Mouse (Mus musculus): ENCODE measurements at regions not wholly inside any gene's neighbourhood (a gene's known extent, or its start where the extent isn't known, plus 50 kb on each side); places are given as distances from the start of the nearest gene placed in this dataset.

DNA sequence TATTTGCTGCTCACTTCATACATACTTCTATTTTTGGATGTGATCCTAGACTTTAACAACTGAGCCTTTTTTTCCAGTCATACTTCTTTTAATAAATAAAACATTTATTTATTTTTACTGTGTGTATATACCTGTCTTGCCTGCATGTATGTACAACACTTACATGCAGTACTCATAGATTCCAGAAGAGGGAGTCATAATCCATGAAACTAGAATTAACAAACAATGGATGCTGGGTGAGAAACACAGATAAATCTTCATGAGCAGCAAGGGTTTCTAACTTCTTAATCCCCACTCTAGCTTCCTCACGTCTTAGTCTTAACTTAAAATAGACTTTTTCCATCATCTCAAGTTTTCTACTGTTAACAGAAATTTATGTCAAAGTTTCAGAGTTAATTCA lies 1253.7 kb upstream of the Nr2f1 start:
- DNase-seq (ENCODE audit: low read depth, low spot score): peak; percentile 57

DNA sequence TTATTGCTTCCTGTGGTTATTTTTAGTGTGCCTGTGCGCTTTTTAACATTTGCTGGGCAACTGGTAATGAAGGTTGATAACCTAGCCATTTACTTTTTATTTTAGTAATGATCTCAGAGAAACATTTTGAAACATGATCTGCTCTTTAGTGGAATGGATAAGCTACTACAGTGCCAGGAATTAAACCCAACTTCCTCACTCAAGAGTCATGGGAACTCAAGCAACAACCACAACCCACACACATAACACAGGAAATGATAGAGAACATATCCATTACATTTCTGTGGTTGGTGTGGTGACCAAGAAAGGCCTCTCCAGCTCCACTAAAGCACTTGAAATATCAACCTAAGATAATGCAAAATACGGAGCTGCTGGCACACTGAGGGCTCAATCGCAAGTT lies 1243.6 kb upstream of the Nr2f1 start:
- no peak for DNase-seq (ENCODE audit: low read depth, low spot score)

DNA sequence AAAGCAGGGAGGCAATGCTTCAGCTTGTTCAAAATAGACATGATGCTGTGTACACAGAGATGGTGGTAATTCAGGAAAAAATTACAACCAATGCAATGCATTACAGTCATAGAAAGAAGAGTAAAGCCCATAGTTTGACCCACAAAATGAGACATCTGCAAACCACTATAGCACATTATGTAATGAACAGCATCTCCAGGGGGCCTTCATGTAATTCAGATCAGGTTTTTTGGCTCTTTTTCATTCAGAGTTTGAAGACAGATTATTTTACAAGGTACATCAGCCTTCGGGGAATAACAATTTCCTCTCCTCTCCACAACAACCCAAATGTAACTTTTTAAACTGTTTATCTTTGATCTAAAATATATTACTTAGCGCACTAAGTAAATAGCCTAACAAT lies 1243.1 kb upstream of the Nr2f1 start:
- DNase-seq (ENCODE audit: low read depth, low spot score): no peak

DNA sequence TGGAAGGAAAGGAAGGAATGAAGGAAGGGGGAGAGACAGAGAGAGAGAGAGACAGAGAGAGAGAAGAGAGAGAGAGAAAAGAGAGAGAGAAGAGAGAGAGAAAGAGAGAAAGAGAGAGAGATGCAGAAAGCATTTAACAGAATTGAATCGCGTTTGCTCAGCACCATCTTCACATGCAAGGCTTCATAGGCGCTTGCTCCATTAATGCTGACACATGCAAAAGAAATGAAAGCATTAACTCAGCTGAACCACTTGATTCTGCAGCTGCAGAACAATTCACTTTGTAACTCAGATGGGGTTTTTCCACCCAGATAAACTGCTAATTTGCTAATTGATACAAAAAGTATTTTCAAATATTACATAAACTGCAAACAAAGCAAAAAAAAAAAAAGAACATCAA lies 1231.9 kb upstream of the Nr2f1 start:
- no peak for DNase-seq (ENCODE audit: low read depth, low spot score)

DNA sequence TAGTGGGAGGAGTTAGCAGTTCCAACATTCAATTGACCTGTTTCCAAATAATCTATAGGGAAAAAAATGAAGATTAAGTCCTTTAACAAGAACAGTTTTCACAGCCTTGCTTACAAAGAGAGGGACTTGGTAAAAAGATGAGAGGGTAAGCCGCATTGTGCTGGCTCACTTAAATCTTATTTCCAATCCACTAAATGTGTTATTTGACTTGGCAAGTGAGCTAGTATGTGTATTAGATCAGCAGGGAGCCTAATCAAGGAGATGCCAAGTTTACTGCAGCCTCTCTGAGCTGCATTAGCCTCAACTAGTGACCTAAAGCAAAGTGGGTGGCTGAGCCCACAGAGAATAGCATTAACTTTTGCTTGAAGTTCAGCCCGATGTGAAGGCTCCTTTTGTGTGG lies 1231.4 kb upstream of the Nr2f1 start:
- no peak for DNase-seq (ENCODE audit: low read depth, low spot score)

DNA sequence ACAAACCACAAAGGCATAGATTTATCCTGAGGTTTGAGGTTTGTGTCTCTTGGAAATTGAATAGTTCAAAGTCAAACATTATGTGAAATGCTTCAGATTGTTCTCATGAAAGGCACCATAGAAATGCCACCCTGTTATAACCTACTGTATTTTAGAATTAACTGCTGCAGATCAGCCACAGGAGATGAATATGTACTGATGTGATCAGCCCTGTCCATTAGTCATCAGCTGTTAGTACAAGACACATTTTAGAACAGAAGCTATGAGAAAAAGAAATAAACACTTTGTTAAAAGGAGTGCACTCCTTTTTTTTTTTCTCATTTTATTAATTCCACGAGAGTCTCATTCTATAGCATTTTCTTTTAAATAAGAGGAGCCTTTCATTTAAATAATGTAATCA lies 1231.0 kb upstream of the Nr2f1 start:
- no peak for DNase-seq (ENCODE audit: low read depth, low spot score)

DNA sequence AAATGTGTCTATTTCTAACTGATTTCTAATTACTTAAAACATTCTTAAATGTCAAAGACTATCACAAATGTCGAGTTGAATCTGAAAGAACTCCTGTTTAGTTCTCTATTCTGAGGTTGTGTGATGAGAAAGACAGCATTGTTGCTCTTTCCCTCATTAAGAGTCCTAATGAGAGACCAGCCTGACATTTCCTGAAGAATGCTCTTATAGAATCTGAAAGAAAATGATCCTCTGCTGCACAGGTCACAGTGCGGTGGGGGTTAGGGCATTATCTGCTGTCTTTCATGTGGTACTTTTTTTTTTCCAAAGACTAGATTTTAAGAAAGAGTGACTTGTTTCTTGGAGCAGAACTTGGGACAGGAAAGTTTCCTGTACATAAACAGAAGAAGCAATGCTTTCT lies 1218.3 kb upstream of the Nr2f1 start:
- no peak for DNase-seq (ENCODE audit: low read depth, low spot score)

DNA sequence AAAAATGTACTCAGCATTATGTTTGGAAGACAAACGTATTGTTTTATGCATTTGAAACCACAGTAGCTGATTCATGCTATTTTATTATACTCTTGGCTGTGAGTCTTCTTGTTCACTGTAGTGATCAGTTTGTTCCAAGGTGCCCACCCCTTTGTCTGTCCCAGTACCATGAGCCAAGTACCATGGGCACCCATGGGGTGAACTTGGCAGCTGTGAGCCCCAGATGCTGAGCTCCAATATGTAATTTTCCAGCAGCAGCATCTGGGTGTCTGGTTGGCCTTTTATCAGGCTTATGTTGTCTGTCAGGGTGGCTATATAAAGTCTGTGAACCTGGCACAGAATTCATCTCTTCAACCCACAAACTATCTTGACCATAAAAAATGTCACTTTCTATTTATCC lies 1200.5 kb upstream of the Nr2f1 start:
- no peak for DNase-seq (ENCODE audit: low read depth, low spot score)

DNA sequence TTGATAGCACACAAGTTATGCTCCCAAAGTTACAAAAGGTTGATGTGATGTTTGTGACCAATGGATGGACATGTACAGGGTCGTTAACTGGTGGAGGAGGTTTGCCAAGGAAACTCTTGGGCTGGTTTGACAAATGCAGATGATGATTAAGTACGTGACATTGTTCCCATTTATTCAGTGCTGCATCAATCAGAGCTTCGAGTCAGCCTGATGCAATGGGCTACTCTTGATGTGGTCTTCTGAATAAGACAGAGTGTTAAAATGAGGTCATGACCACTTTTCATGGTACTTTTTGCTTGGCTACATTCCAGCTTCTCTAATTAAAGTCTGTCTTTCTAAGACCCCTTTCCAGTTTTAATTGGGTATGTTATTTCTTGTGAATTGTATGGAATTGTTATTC lies 1194.4 kb upstream of the Nr2f1 start:
- no peak for DNase-seq (ENCODE audit: low read depth, low spot score)

DNA sequence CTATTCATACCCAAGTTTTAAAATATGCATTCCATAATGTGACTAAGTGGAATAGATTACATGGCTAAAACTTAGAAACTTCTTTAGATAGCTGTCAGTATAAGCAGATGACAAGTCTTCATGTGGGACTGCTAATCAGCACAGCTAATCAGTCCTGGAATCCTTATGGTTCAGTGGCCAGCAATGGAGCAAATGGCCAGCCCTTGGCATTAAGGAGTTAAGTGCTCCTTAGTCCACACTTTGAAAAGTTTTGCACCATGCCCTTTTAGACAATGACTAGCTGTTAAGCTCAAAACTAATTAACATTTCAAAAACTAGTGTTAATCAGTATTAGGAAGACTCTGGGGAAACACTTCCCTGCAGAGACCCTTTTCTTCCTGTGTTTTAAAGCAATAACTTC lies 1188.4 kb upstream of the Nr2f1 start:
- no peak for DNase-seq (ENCODE audit: low read depth, low spot score)

DNA sequence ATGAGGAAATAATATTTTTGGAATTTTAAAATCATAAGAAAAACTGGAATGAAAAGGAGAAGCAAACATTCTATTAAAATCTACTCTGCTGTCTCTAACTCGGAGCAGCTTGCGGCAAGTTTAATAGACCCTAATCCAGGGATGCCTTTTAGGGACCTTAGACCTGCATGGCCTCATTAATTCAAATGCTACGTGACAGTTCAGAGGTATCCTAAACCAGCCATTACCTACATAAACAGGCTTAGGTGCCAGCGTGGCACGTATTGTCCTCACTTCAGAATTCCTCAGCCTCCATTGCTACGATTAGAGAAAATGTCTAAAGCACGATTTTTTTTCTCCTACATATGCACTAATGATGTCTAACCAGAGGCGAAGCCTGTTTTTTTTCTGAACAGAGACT lies 1141.9 kb upstream of the Nr2f1 start:
- DNase-seq (ENCODE audit: low read depth, low spot score): no peak

DNA sequence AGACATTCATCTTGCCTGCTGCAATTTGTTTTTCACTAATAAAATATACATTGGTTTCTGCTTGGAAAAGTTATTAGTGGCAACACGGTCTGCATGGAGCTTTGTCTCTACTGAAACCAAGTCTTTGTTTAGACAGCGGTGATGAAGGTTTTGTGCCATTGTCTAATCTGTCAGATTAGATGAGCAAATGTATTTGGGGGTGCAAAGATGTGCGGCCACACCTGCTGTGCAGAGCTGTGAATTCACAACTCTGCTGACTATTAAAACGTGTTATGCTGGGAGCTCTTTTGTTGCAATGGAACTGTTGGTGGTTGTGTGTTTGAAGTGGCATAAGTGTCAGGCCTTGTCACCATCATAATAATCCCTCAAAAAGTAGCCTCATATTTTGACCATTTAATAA lies 1140.9 kb upstream of the Nr2f1 start:
- DNase-seq (ENCODE audit: low read depth, low spot score): no peak

DNA sequence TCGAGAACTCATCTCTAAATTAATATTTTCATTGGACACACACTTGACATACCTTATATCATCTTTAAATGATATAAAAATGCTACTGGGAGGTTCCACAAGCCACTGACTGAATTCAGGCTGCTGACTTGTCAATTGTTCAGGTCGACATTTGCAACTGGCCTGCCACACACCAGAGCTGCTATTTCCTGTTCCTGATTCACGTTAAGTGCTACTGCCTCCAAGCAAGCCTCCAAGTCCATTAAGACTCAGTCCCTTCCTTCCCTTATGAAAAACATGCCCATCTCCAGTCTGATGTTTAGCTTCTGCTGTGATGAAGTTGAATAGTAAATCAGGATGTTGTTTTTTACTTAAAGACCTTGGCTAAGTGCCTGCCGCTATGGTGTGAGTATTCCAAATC lies 1140.2 kb upstream of the Nr2f1 start:
- no peak for DNase-seq (ENCODE audit: low read depth, low spot score)

DNA sequence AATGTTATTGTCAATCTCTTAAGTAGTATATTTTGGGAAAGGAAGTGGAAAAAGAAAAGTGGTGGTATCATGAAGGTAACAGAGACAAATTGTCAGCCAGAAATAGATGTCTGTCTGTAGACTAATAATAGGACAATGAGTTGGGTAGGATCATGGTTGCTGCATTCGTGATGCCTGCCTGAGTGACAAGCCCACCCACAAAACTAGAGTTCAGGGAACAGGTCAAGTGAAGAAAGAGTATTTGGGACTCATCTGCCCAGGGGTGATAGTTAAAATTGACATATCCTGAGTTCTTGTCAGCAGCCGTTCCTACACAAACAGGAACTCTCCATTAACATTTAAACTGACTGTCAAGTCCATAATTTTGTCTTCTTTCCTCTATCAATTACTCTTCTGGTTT lies 1120.6 kb upstream of the Nr2f1 start:
- DNase-seq (ENCODE audit: low read depth, low spot score): no peak

DNA sequence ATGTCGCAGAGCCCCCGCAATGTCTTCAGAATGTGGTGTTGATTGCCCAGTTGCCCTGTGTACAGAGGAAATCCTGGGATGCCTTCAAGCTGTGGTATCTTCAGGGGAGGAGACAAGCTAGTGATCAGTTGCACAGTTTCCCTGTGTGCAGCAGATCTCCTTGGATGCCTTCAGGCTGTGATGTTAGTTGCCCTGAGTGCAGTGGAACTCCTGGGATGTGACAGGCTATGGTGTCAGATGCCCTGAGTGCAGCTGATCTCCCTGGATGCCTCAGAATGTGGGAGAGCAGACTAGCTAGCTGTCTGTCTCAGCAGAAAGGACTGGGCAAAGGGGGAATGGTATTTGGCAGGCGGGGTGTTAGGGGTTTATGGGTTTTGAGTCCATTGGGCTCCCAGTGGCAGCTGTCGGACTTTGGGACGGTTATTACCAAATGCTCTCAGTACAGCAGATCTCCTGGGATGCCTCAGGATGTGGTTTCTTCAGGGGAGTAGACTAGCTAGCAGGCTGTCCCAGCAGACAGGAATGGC lies 1110.1 kb upstream of the Nr2f1 start:
- no peak for DNase-seq (ENCODE audit: low read depth, low spot score)

DNA sequence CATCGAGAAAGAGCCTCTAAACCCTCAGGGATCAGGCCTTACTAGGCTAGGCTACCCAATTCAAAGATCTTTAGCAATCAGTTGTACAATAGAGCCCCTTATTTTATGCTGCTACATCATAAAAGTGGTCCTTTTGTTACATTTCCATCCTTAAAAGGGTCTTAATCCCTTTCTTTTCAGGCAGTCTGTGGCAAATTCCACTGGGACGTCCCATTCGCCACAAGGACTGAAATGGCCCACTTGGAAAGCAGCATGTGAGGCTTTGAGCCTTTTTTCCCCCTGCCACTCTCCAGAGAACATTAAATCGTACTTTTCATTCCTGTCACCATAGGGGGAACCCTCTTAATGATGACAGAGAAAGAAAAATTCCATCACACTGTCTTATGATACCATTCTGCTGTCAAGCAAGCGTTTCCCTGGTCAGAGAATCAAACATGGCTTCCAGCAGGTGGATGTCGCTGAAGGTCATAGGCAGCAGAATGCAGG lies 1097.7 kb upstream of the Nr2f1 start:
- DNase-seq (ENCODE audit: low read depth, low spot score): no peak

DNA sequence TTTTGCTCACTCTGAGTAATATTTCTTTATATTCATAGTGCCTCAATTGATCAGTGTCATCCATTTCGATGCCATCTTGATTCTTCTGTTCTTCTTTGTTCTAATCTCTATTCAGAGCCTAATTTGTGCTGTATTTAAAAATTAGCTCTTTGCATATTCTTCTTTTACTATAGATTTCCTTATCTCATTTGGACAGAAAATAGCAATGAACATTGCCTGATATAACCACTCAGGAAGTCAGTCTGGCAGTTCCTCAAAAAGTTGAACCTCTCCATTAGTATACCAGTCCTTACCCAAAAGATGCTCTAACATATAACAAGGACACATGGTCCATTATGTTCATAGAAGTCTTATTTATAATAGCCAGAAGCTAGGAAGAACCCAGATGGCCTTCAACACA lies 1088.5 kb upstream of the Nr2f1 start:
- DNase-seq (ENCODE audit: low read depth, low spot score): no peak

DNA sequence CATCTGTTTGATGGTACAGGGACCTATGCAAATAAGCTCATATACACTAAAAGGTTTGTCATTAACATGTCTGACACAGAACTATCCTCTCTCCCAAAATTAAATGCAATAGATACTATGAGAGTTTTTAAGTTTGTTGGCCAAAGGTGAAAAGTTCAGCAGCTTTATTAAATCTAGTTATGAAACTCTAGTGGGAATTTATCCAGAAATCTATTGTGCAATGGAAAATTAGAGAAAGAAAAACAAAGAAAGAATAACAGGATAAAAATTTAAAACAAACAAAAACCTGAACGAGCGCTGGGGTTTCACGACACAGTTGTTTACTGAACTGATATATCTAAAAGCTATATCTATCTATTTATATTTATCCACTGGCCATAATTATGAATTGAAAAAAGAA lies 1086.6 kb upstream of the Nr2f1 start:
- no peak for DNase-seq (ENCODE audit: low read depth, low spot score)

DNA sequence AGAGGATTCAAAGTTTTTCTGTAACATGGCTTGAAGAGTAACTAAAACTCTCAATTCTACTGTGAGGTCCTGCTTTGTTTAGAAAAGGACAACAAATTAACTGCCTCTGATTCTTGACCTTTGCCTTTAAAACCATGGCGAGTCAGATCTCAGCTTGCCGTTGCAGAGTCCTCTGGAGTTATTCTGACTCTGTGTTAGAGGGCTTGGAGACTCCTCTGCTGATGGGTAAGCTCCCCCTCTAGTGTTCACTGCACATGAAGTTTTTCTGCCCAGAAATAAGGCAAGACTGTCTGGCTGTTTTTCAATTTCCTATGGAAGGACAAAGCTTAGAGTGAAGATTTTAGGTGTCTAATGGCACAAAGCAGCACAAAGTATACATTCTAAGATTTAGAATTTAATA lies 1085.9 kb upstream of the Nr2f1 start:
- peak; percentile 6 for DNase-seq (ENCODE audit: low read depth, low spot score)

DNA sequence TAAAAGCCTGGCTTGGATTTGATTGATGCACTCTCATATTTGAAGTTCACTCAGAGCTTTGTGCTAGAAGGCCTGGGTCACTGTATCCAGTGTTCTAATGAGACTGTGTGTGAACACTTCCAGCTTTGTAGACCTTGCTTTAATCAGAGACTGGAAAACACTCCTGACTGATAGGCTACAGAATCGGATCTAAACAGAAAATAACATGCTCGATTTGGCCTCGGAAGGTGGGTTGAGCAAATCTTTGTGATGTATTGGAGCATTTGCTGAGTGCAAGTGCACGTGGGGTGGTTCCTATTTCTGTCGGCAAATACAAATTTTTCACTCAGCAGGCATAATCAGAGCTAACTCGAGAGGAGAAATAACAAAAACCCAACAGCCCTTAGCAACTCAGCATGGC lies 1078.2 kb upstream of the Nr2f1 start:
- no peak for DNase-seq (ENCODE audit: low read depth, low spot score)

DNA sequence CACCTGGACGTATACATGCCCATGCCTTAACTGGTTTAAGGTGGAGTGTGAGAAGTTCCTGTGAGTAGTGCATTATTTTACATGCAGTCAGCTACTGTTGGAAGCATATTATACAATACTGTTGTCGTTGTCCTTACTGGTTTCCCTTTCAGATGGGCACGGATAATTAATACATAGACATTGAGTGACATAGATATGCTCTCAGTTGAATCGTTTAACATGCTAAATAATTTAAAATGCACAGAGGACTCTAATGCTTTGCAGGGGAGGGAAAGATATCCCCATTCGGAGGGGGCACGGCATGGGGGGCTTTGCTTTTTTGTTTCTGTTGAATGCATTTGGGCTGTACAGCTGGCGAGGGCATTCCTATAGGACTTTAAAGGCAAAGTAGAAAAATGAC lies 1077.8 kb upstream of the Nr2f1 start:
- no peak for DNase-seq (ENCODE audit: low read depth, low spot score)

DNA sequence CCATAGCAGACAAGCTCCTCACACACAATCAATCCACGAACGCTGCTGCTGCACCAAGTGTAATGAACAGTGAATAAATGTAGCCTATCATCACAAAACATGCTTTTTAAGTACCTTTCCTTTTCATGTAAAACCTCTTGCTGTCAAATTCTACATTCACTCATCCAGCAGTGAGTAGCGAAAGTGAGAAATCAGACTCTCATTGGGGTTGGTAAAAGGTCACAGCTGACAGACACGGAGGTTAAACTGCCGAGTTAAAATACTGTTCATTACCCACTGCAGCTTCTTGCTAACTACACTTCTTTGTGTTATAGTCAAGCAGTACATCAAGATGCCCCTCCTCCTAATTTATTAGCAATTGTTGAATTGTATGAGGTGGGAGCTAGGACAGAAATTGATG lies 1055.8 kb upstream of the Nr2f1 start:
- no peak for DNase-seq (ENCODE audit: low read depth, low spot score)

DNA sequence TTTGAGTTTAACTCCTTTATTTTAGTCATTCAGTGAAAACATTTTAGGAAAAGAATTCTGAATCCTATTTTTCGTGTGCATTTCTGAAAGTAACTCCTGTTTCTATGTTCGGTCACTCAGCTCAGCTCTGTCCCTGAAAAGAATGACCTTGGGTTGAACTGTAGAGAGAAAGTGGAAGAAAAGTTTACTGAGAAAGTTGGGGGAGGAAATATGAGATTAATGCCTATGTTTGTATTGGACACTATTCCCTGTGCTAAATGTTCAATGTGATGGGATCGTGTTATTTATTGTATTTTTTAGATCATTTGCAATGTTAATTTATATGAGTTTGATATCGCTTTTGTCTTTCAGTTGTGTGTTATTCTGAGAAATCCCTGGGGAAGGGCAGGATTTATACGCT lies 1052.8 kb upstream of the Nr2f1 start:
- DNase-seq (ENCODE audit: low read depth, low spot score): no peak

DNA sequence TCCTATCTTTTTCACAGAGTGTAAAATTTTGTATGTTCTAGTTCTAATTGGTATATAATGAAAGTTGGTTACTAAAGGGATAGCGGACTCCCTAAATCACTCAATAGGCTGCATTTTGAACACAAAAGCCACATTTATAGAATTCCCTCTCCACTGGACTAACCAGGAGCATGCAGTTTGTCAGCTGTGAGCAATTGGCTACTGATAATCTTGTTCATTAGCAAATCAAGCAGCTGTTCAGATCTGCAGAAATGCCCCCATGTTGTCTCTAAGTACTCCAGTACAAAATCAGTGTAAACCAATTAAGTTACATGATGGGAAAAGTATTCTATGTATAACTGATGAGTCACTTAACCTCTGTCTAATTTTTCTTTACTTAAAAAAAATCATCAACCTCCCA lies 1051.7 kb upstream of the Nr2f1 start:
- no peak for DNase-seq (ENCODE audit: low read depth, low spot score)

All from R1 (cell line).